Mouse (Mus musculus) heart, postnatal 0 days (tissue): Measurements from ENCODE around the gene Ablim1. TPM values are rescaled to one million over a fixed set of nuclear protein-coding genes. Genes with fewer than 3 reads are reported as not detected.

Experiments used
- ATAC-seq: fragments of 200-750 bp; cut with Nextera tagmentation; 2 replicates; pipeline ENCODE4 v1.8.0; 2017; ENCODE audit warnings: low read depth, moderate number of reproducible peaks, moderate library complexity; ENCODE audit not compliant: insufficient read depth
- DNase-seq: peaks from one replicate; pipeline ENCODE4 v3.0.0-alpha.2; 2016; ENCODE audit warnings: low spot score
- H3K27ac ChIP-seq: fragments of 300-500 bp; sonication (generic); 2 replicates; pipeline ENCODE4 v1.5.1; 2014; ENCODE audit warnings: low read depth, mild to moderate bottlenecking
- H3K27me3 ChIP-seq: fragments of 300-500 bp; sonication (generic); 2 replicates; pipeline ENCODE4 v1.6.1; 2014; ENCODE audit warnings: low read length, mixed read lengths; ENCODE audit not compliant: control insufficient read depth, insufficient read depth
- H3K36me3 ChIP-seq: fragments of 300-500 bp; sonication (generic); replicated peaks from 2 replicates; pipeline ENCODE4 v1.6.1; 2014; ENCODE audit warnings: low read length, mixed read lengths; ENCODE audit not compliant: control insufficient read depth, insufficient read depth
- H3K4me1 ChIP-seq: fragments of 300-500 bp; sonication (generic); 2 replicates; pipeline ENCODE4 v1.6.1; 2014; ENCODE audit warnings: antibody characterized with exemption; ENCODE audit not compliant: control insufficient read depth, insufficient read depth
- H3K4me2 ChIP-seq: fragments of 300-500 bp; sonication (generic); 2 replicates; pipeline ENCODE4 v1.6.1; 2014; ENCODE audit warnings: low read depth, mild to moderate bottlenecking, low read length, moderate library complexity
- H3K4me3 ChIP-seq: fragments of 300-500 bp; sonication (generic); 2 replicates; pipeline ENCODE4 v1.5.1; 2014; ENCODE audit warnings: low read depth, low read length
- H3K9ac ChIP-seq: fragments of 300-500 bp; sonication (generic); replicated peaks from 2 replicates; pipeline ENCODE4 v1.6.1; 2014; ENCODE audit warnings: low read depth, low read length, mixed read lengths
- H3K9me3 ChIP-seq: fragments of 300-500 bp; sonication (generic); replicated peaks from 2 replicates; pipeline ENCODE4 v1.6.1; 2016; ENCODE audit warnings: low read length; ENCODE audit not compliant: control insufficient read depth
- CTCF ChIP-seq: IDR thresholded peaks from 2 replicates; pipeline ENCODE4 v1.5.1; 2016; ENCODE audit warnings: antibody characterized with exemption, control low read depth, low read depth
- EP300 ChIP-seq: IDR thresholded peaks from 2 replicates; pipeline ENCODE4 v1.6.1; 2016; ENCODE audit warnings: antibody characterized with exemption, low read depth
- WGBS: fragments of 180-500 bp; shearing (Covaris S2); extraction: QIAGEN DNeasy Blood & Tissue Kit; methylation state at CpG from one replicate; pipeline ENCODE4 v1.1.7; 2014; 5-methylcytosine and 5-hydroxymethylcytosine counted together
- polyA plus RNA-seq: library from polyadenylated mRNA; unstranded; fragments of >200 nt; fragmentation: Nextera tagmentation; extraction: Ambion mirVana; gene quantifications from 2 replicates; pipeline ENCODE4 v1.2.1, GENCODE M21; 2015
- total RNA-seq: library from RNA; depleted of rRNA; stranded (reverse); fragments of >200 nt; gene quantifications from 2 replicates; pipeline ENCODE4 v1.2.3, GENCODE M21; 2014; ENCODE audit warnings: low replicate concordance

The Ablim1 gene
- total and polyA plus RNA-seq, 2 experiments from 2014 or later: 106 to 235 TPM

GRCm38 (mm10) chr19:57298006-57298405, 16.7 kb downstream of the Ablim1 start:
- H3K27me3 ChIP-seq: no peaks in the 10 kb centered on the region
- no peak for ATAC-seq
- peaks cover 30% of the 10 kb centered on the region for H3K4me1 ChIP-seq
- H3K4me2 ChIP-seq: no peak overlapping the region
- no peak overlapping the region for H3K4me3 ChIP-seq
- no peak for DNase-seq
- H3K9me3 ChIP-seq: no peaks in the 10 kb centered on the region
- H3K27ac ChIP-seq: peak overlapping the region; percentile 55; the same call in 1 of the 2 replicates
- H3K9ac ChIP-seq: no peak overlapping the region
- no peaks in the 10 kb centered on the region for H3K36me3 ChIP-seq
- TF ChIP-seq EP300 (no peak), CTCF (no peak)
- WGBS: 78% methylated on average over 5 of the region's 5 CpGs

GRCm38 (mm10) chr19:57297447-57297846, 17.3 kb downstream of the Ablim1 start:
- peaks cover 29% of the 10 kb centered on the region for H3K4me1 ChIP-seq
- WGBS: 93% methylated on average over 9 of the region's 9 CpGs
- no peaks in the 10 kb centered on the region for H3K27me3 ChIP-seq
- no peak for TF ChIP-seq EP300
- TF ChIP-seq CTCF: no peak
- no peak overlapping the region for H3K4me2 ChIP-seq
- no peaks in the 10 kb centered on the region for H3K9me3 ChIP-seq
- DNase-seq (no peak), ATAC-seq (no peak)
- H3K36me3 ChIP-seq: no peaks in the 10 kb centered on the region
- H3K4me3 ChIP-seq: no peak overlapping the region
- H3K27ac ChIP-seq: no peak overlapping the region
- no peak overlapping the region for H3K9ac ChIP-seq

GRCm38 (mm10) chr19:57296539-57296938, 18.2 kb downstream of the Ablim1 start:
- no peak for ATAC-seq
- no peak for DNase-seq
- TF ChIP-seq EP300 (no peak), CTCF (no peak)

GRCm38 (mm10) chr19:57295521-57295920, 19.2 kb downstream of the Ablim1 start:
- WGBS: 54% methylated on average over 9 of the region's 9 CpGs
- no peak for TF ChIP-seq CTCF
- TF ChIP-seq EP300: no peak
- no peak overlapping the region for H3K27ac ChIP-seq

More at GRCm38 (mm10) chr19:57296539-57296938, 18.2 kb downstream of the Ablim1 start:
- Histone ChIP-seq H3K4me1 (peaks cover 22% of the 10 kb centered on the region), H3K9me3 (no peaks in the 10 kb centered on the region), H3K27me3 (no peaks in the 10 kb centered on the region), H3K27ac (no peak overlapping the region), H3K36me3 (0 out of 2 replicates have a peak, but pooled peaks cover 6% of the 10 kb centered on the region), H3K4me2 (no peak overlapping the region), H3K4me3 (no peak overlapping the region), H3K9ac (no peak overlapping the region)
- WGBS: 58% methylated on average over 5 of the region's 5 CpGs

GRCm38 (mm10) chr19:57294356-57294755, 20.4 kb downstream of the Ablim1 start:
- no peak for TF ChIP-seq EP300
- no peak for TF ChIP-seq CTCF
- Histone ChIP-seq H3K4me3 (no peak overlapping the region), H3K27me3 (no peaks in the 10 kb centered on the region), H3K36me3 (0 out of 2 replicates have a peak, but pooled peaks cover 6% of the 10 kb centered on the region), H3K4me2 (no peak overlapping the region), H3K9me3 (no peaks in the 10 kb centered on the region), H3K27ac (peak overlapping the region; percentile 81), H3K4me1 (peaks cover 27% of the 10 kb centered on the region), H3K9ac (no peak overlapping the region)
- DNase-seq (no peak), ATAC-seq (no peak)
- WGBS: 70% methylated on average over 4 of the region's 4 CpGs

More at GRCm38 (mm10) chr19:57295521-57295920, 19.2 kb downstream of the Ablim1 start:
- Histone ChIP-seq H3K27me3 (no peaks in the 10 kb centered on the region), H3K4me1 (peaks cover 22% of the 10 kb centered on the region), H3K36me3 (0 out of 2 replicates have a peak, but pooled peaks cover 6% of the 10 kb centered on the region), H3K4me3 (no peak overlapping the region), H3K9ac (no peak overlapping the region), H3K9me3 (no peaks in the 10 kb centered on the region), H3K4me2 (no peak overlapping the region)
- ATAC-seq (no peak), DNase-seq (no peak)

- Histone ChIP-seq H3K4me3 (no peak overlapping the region), H3K9me3 (no peaks in the 10 kb centered on the region), H3K4me1 (peaks cover 32% of the 10 kb centered on the region), H3K4me2 (no peak overlapping the region), H3K9ac (no peak overlapping the region), H3K27me3 (no peaks in the 10 kb centered on the region), H3K36me3 (0 out of 2 replicates have a peak, but pooled peaks cover 6% of the 10 kb centered on the region), H3K27ac (0 out of 2 replicates have a peak overlapping the region, but pooled peaks have one; percentile 81)
- 38% methylated on average over 7 of the region's 7 CpGs for WGBS
- TF ChIP-seq CTCF (no peak), EP300 (no peak)
- ATAC-seq (peak; percentile 81), DNase-seq (no peak)
These were observed 21.0 kb downstream of the Ablim1 start for GRCm38 (mm10) chr19:57293737-57294136.
